Mouse (Mus musculus): ENCODE results near the gene Abhd4. TPM values are rescaled to one million over a fixed set of nuclear protein-coding genes. Genes with fewer than 3 reads are reported as not detected.

Gene Abhd4
- polyA plus RNA-seq, 2 experiments from 2014 or later = 19.5 to 30.2 TPM

DNA sequence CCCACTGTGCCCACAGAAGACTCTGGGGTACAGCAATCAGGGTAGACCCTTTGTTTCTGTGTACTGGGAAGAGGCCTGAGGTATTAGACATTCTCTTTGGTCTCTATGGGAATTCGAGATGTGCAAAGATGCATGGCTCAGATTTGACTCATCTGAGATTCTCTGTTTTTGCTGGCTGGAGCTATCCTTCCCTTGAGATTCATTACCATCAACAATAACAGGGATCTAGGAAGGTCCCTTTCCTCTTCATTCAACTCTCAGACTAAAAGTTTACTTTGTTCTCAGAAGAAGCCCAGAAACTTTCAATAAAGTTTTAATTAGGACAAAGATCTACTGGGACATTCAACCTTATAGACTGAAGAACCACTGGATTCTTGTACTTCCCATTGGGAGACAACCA lies 30.9 kb downstream of the Abhd4 start, which contains the start of gene Olfr49:
Olfr49 (minus strand) TSS at position 101 of the 400 bp plus-strand sequence.
- ATAC-seq = no peak

DNA sequence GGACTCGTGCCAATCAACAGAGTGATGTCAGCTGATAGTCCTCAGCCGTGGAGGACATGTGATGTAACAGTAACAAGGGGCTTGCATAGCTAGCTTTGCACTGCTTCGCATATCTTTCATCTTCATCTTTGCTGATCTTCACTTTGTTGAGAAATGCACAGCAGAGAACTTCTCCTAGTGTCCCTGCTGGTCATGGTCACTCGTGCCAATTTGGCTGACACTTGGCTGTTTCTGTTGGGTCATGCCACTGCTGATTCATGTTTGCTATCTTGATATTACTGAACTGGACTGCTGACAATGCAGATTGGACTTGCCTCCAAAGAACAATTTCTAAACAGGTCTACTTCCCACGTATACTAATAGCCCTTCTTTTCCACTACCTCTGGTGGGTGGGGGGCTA lies 46.1 kb downstream of the Abhd4 start:
- ATAC-seq = no peak

DNA sequence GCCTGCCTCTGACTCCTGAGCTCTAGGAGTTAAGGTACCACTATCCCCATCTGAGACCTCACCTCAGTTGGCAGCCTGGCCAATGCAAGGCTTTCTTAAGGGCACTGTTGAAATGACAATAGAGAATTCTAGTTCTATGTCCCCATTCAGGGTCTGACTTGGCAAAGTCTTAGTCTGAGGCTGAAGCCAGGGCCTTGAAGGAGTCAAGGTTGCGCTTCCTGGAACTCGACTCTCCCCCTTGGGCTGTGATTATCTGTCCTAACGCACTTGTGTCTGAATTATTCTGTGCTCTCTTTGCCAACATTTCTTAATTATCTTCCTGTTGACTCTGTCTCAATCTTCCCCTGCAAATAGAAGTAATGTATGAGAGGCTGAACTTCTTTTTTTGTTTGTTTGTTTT lies 46.7 kb downstream of the Abhd4 start:
- ATAC-seq = no peak

DNA sequence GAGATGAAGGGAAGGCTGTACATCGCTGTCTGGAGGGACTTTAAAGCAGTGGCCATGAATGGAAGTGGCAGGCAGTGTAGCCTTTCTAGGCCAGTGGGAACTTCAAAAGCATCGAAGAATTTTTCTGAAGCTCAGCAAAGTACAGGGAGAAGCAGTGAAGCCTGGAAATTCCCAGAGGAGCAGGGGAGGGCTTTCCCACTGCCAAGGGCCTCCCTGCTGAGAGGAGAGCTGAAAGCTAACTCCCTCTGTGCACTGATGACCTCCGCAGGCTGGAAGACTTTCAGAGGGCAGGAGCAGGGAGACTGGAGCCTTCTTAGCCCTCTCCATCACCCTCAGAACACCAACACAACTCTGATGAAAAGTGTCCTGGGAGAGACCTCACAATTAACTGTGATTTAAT lies 57.8 kb downstream of the Abhd4 start:
- ATAC-seq = no peak

Other genes starting within 250 kb of the Abhd4 start
- 100 to 1,000 TPM; 437 to 457 TPM for gene Dad1, start 84 bp upstream of the Abhd4 start, polyA plus RNA-seq (2017; shearing (Covaris generic))
- gene Olfr49, start 30.8 kb downstream of the Abhd4 start, polyA plus RNA-seq (2017; shearing (Covaris generic)) = under 1 TPM in 1 of 2 experiments, not detected in 1; 0.11 TPM
- gene Oxa1l, start 106.6 kb downstream of the Abhd4 start, polyA plus RNA-seq (2017; shearing (Covaris generic)) = 10 to 100 TPM; 77.4 to 80.4 TPM
- gene Slc7a7, start 163.6 kb downstream of the Abhd4 start, polyA plus RNA-seq (2017; shearing (Covaris generic)) = 1 to 10 TPM; 1.2 to 1.3 TPM
- gene Mrpl52, start 172.7 kb downstream of the Abhd4 start, polyA plus RNA-seq (2017; shearing (Covaris generic)) = 100 to 1,000 TPM; 216 to 249 TPM
- not detected for gene Mmp14, start 177.4 kb downstream of the Abhd4 start, polyA plus RNA-seq (2017; shearing (Covaris generic))
- gene Lrp10, start 209.9 kb downstream of the Abhd4 start, polyA plus RNA-seq (2017; shearing (Covaris generic)) = 10 to 100 TPM; 59.9 to 60.2 TPM
- gene Rem2, start 221.9 kb downstream of the Abhd4 start, polyA plus RNA-seq (2017; shearing (Covaris generic)) = 1 to 10 TPM in 1 of 2 experiments, under 1 TPM in 1; 0.54 to 1.1 TPM

Measured in CD4-positive, CD25-positive, alpha-beta regulatory T cell, adult 4 months (primary cell).